Mouse (Mus musculus) forebrain, embryonic 14.5 days (tissue): ENCODE measurements around the gene Gm44503. TPM values are rescaled to one million over a fixed set of nuclear protein-coding genes. Genes with fewer than 3 reads are reported as not detected.
A peak's percentile ranks its signal among the peaks of the same experiment; 100 is the strongest.

Experiments
- ATAC-seq: fragments of 200-750 bp; cut with Nextera tagmentation; 2 replicates; pipeline ENCODE4 v1.8.0; 2017; ENCODE audit warnings: mild to moderate bottlenecking, moderate library complexity
- DNase-seq: peaks from one replicate; pipeline ENCODE4 v3.0.0-alpha.2; 2015; ENCODE audit warnings: low spot score
- H3K27ac ChIP-seq: fragments of 300-500 bp; sonication (generic); 2 replicates; pipeline ENCODE4 v1.5.1; 2014; ENCODE audit warnings: low read depth, mild to moderate bottlenecking, control low read depth, low read length, moderate library complexity
- H3K27me3 ChIP-seq: fragments of 300-500 bp; sonication (generic); replicated peaks from 2 replicates; pipeline ENCODE4 v1.6.1; 2014; ENCODE audit warnings: low read length, control low read depth, mixed read lengths; ENCODE audit not compliant: control insufficient read depth, insufficient read depth
- H3K36me3 ChIP-seq: fragments of 300-500 bp; sonication (generic); 2 replicates; pipeline ENCODE4 v1.6.1; 2014; ENCODE audit warnings: low read length, control low read depth; ENCODE audit not compliant: control insufficient read depth, insufficient read depth
- H3K4me1 ChIP-seq: fragments of 300-500 bp; sonication (generic); 2 replicates; pipeline ENCODE4 v1.6.1; 2014; ENCODE audit warnings: antibody characterized with exemption, low read length, control low read depth; ENCODE audit not compliant: control insufficient read depth, insufficient read depth
- H3K4me2 ChIP-seq: fragments of 300-500 bp; sonication (generic); 2 replicates; pipeline ENCODE4 v1.6.1; 2014; ENCODE audit warnings: mild to moderate bottlenecking, control low read depth, low read length
- H3K4me3 ChIP-seq: fragments of 300-500 bp; sonication (generic); 2 replicates; pipeline ENCODE4 v1.5.1; 2014; ENCODE audit warnings: low read depth, low read length, control low read depth
- H3K9ac ChIP-seq: fragments of 300-500 bp; sonication (generic); 2 replicates; pipeline ENCODE4 v1.6.1; 2014; ENCODE audit warnings: mild to moderate bottlenecking, low read length, control low read depth, moderate library complexity
- H3K9me3 ChIP-seq: fragments of 300-500 bp; sonication (generic); replicated peaks from 2 replicates; pipeline ENCODE4 v1.6.1; 2016; ENCODE audit warnings: low read length, control low read depth, mixed read lengths; ENCODE audit not compliant: control insufficient read depth
- WGBS: fragments of 180-500 bp; shearing (Covaris S2); extraction: QIAGEN DNeasy Blood & Tissue Kit; methylation state at CpG from one replicate; pipeline ENCODE4 v1.1.7; 2014; 5-methylcytosine and 5-hydroxymethylcytosine counted together
- polyA plus RNA-seq: library from polyadenylated mRNA; unstranded; fragments of >200 nt; fragmentation: Nextera tagmentation; extraction: Ambion mirVana; gene quantifications from 2 replicates; pipeline ENCODE4 v1.2.1, GENCODE M21; 2014

Gm44503 gene
- polyA plus RNA-seq, 1 experiment from 2014 or later = not detected

GRCm38 (mm10) chr9:72985250-72986220, 26.9 kb downstream of the Gm44503 start, which contains the start of the genes Ccpg1os and Ccpg1:
Gene Ccpg1os (minus strand): TSS chr9:72985382.
Gene Ccpg1 (plus strand): TSS chr9:72985429.
- peak within 1 kb of the TSS; percentile 88 for H3K4me2 ChIP-seq
- H3K27ac ChIP-seq = peak within 1 kb of the TSS; percentile 88
- peaks cover 9% of the 10 kb centered on the region for H3K4me1 ChIP-seq
- WGBS = under 1% methylated on average over 87 of the region's 88 CpGs
- no peaks in the 10 kb centered on the region for H3K36me3 ChIP-seq
- peak within 1 kb of the TSS; percentile 81 for H3K4me3 ChIP-seq
- H3K27me3 ChIP-seq = no peaks in the 10 kb centered on the region
- DNase-seq (peak; percentile 99), ATAC-seq (peak; percentile 100)
- H3K9me3 ChIP-seq = no peaks in the 10 kb centered on the region
- H3K9ac ChIP-seq = peak within 1 kb of the TSS; percentile 86

DNA sequence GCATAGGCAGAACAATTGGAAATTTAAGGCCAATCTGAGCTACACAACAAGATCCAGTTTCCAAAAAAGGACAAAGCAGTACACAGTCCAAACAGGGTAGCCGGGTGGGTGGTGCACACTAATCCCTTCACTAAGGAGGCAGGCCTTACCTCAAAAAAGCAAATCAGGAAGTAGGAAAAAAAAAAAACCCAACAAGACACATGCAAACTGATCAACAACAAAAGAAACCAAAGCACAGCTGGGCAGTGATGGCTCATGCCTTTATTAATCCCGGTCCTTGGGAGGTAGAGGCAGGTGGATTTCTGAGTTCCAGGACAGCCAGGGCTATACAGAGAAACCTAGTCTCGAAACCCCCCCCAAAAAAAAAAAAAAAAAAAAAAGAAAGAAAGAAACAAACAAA, 29.1 kb downstream of the Gm44503 start:
- no peak overlapping the region for H3K4me2 ChIP-seq
- 50% methylated on average over 3 of the region's 3 CpGs for WGBS

DNA sequence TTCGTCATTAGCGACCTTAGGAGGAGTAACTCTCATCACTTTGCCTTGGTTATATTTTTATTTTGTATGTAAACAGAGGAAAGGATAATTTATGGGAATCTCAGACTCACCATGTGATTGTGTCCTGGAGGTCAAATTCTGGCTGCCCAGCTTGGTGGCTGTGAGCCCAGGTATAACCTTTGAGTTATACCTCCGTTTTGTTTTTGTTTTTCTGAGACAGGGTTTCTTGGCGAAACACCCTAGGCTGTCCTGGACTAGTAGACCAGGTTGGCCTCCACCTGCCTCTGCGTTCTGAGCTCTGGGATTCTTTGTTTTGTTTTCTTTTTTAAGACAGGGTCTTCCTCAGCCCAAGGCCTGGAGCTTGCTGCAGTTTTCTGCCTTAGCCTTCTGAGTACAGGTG, 30.1 kb downstream of the Gm44503 start:
- peaks cover 9% of the 10 kb centered on the region for H3K4me1 ChIP-seq

More for the DNA sequence above, 29.1 kb downstream of the Gm44503 start:
- H3K4me3 ChIP-seq = no peak overlapping the region
- no peak overlapping the region for H3K9ac ChIP-seq
- H3K27ac ChIP-seq = no peak overlapping the region
- no peaks in the 10 kb centered on the region for H3K27me3 ChIP-seq
- peaks cover 9% of the 10 kb centered on the region for H3K4me1 ChIP-seq
- no peaks in the 10 kb centered on the region for H3K36me3 ChIP-seq
- no peak for ATAC-seq
- no peak for DNase-seq
- H3K9me3 ChIP-seq = no peaks in the 10 kb centered on the region

GRCm38 (mm10) chr9:72991420-72991819, 32.8 kb downstream of the Gm44503 start:
- Histone ChIP-seq H3K9ac (no peak overlapping the region), H3K4me3 (no peak overlapping the region), H3K9me3 (no peaks in the 10 kb centered on the region), H3K4me2 (no peak overlapping the region), H3K27ac (no peak overlapping the region), H3K4me1 (no peaks in the 10 kb centered on the region), H3K27me3 (no peaks in the 10 kb centered on the region), H3K36me3 (no peaks in the 10 kb centered on the region)
- no peak for ATAC-seq
- DNase-seq = no peak
- 89% methylated on average over 2 of the region's 2 CpGs for WGBS

More for the DNA sequence above, 30.1 kb downstream of the Gm44503 start:
- Histone ChIP-seq H3K36me3 (no peaks in the 10 kb centered on the region), H3K4me2 (no peak overlapping the region), H3K9ac (no peak overlapping the region), H3K27ac (no peak overlapping the region), H3K27me3 (no peaks in the 10 kb centered on the region), H3K4me3 (no peak overlapping the region), H3K9me3 (no peaks in the 10 kb centered on the region)
- ATAC-seq = no peak
- WGBS = 86% methylated on average over 5 of the region's 5 CpGs
- no peak for DNase-seq

- no peaks in the 10 kb centered on the region for H3K36me3 ChIP-seq
- H3K4me2 ChIP-seq = no peak overlapping the region
- DNase-seq (no peak), ATAC-seq (no peak)
- no peak overlapping the region for H3K4me3 ChIP-seq
- 90% methylated on average over 5 of the region's 5 CpGs for WGBS
- H3K9me3 ChIP-seq = no peaks in the 10 kb centered on the region
- no peak overlapping the region for H3K9ac ChIP-seq
- no peaks in the 10 kb centered on the region for H3K4me1 ChIP-seq
- H3K27ac ChIP-seq = no peak overlapping the region
- H3K27me3 ChIP-seq = no peaks in the 10 kb centered on the region
Observed at GRCm38 (mm10) chr9:72992576-72992975, 33.9 kb downstream of the Gm44503 start.

DNA sequence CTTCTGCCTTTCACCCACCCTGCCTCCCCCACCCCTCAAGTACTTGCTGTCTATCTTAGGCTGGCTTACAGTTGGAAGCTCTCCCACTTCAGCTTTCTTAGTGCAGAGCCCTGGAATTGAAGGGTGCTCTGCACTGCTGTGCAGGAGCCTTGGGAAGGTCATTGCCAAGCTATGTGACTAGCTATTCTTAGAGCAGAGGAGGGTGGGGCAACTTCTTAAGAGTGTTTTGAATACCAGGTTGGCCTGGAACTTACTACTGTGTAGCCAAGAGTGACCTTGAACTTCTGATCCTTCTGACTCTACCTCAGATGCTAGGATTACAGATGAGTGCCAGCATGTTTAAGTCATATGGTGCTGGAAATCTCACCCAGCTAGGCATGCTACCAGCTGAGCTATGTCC, 37.5 kb downstream of the Gm44503 start:
- Histone ChIP-seq H3K4me3 (no peak overlapping the region), H3K9me3 (no peaks in the 10 kb centered on the region), H3K4me1 (no peaks in the 10 kb centered on the region), H3K27ac (no peak overlapping the region), H3K4me2 (no peak overlapping the region), H3K36me3 (peaks cover 7% of the 10 kb centered on the region; the same call in 1 of the 2 replicates), H3K9ac (no peak overlapping the region), H3K27me3 (no peaks in the 10 kb centered on the region)
- no peak for ATAC-seq
- DNase-seq = no peak

DNA sequence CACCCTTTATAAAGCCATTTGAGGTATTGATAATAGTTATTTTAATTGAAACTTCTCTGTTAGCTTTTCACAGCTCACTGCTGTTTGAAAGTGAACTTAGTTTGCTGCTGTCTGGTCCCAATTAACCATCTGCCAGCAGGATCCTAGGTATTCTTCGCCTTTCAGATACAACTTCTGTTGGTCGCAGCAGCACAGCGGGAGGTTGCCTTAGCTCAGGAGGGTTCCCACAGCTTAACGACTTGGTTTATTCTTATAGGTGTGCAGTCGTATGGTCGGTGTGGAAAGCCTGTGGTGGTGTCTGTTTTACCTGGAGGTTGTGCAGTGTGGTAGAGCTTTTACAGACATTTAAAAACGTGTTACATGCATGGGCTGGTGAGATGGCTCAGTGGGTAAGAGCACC, 38.2 kb downstream of the Gm44503 start:
- ATAC-seq (no peak), DNase-seq (no peak)
- Histone ChIP-seq H3K4me2 (no peak overlapping the region), H3K27me3 (no peaks in the 10 kb centered on the region), H3K36me3 (peaks cover 10% of the 10 kb centered on the region; the same call in 1 of the 2 replicates), H3K9ac (no peak overlapping the region), H3K4me1 (no peaks in the 10 kb centered on the region), H3K4me3 (no peak overlapping the region), H3K27ac (no peak overlapping the region), H3K9me3 (no peaks in the 10 kb centered on the region)
- 45% methylated on average over 7 of the region's 7 CpGs for WGBS

GRCm38 (mm10) chr9:73000487-73000886, 41.8 kb downstream of the Gm44503 start:
- no peaks in the 10 kb centered on the region for H3K27me3 ChIP-seq
- no peak overlapping the region for H3K27ac ChIP-seq
- no peak overlapping the region for H3K9ac ChIP-seq
- no peaks in the 10 kb centered on the region for H3K9me3 ChIP-seq
- H3K36me3 ChIP-seq = peaks cover 22% of the 10 kb centered on the region
- DNase-seq = no peak
- no peaks in the 10 kb centered on the region for H3K4me1 ChIP-seq
- H3K4me2 ChIP-seq = no peak overlapping the region
- H3K4me3 ChIP-seq = no peak overlapping the region
- WGBS = 62% methylated on average over 2 of the region's 2 CpGs
- ATAC-seq = no peak
